Mouse (Mus musculus): ENCODE results near the gene Gm5751.

GRCm38 (mm10) chrX:8901906-8902472 is 27.9 kb downstream of the Gm5751 start:
- TF ChIP-seq POLR2A (IDR thresholded peaks at IDR 0.05; ENCODE audit: borderline replicate concordance, extremely low read depth, insufficient read depth, insufficient read length, poor library complexity, severe bottlenecking) = no peak
- no peak for TF ChIP-seq CTCF (IDR thresholded peaks at IDR 0.05; ENCODE audit: borderline replicate concordance, extremely low read depth, insufficient read depth, insufficient read length)

Measured in brain, embryonic 14.5 days (tissue).